Mouse (Mus musculus): Measurements from ENCODE around the gene 2210017I01Rik. TPM values are rescaled to one million over a fixed set of nuclear protein-coding genes. Genes with fewer than 3 reads are reported as not detected.

2210017I01Rik gene
- not detected in 2 replicates for polyA plus RNA-seq (2014; fragmentation: Nextera tagmentation; extraction: Ambion mirVana)

- ATAC-seq (ENCODE audit: insufficient read depth) (no peak), DNase-seq (no peak)
- no peaks in the 10 kb centered on the region for H3K27me3 ChIP-seq (ENCODE audit: insufficient read depth, low read length)
- H3K4me1 ChIP-seq (ENCODE audit: insufficient read depth): no peaks in the 10 kb centered on the region
- TF ChIP-seq CTCF (IDR thresholded peaks at IDR 0.05; ENCODE audit: low read depth): no peak
- no peaks in the 10 kb centered on the region for H3K36me3 ChIP-seq (ENCODE audit: insufficient read depth)
- H3K9ac ChIP-seq: no peak within 1 kb of the TSS
- H3K27ac ChIP-seq (ENCODE audit: low read depth): no peak within 1 kb of the TSS
- H3K4me2 ChIP-seq: no peak within 1 kb of the TSS
- no peaks in the 10 kb centered on the region for H3K9me3 ChIP-seq (ENCODE audit: low read depth, low read length)
- no peak within 1 kb of the TSS for H3K4me3 ChIP-seq (ENCODE audit: low read depth, low read length)
Observed at GRCm38 (mm10) chr3:92607392-92607791, at the start of gene 2210017I01Rik. 2210017I01Rik (minus strand) TSS chr3:92607492.

DNA sequence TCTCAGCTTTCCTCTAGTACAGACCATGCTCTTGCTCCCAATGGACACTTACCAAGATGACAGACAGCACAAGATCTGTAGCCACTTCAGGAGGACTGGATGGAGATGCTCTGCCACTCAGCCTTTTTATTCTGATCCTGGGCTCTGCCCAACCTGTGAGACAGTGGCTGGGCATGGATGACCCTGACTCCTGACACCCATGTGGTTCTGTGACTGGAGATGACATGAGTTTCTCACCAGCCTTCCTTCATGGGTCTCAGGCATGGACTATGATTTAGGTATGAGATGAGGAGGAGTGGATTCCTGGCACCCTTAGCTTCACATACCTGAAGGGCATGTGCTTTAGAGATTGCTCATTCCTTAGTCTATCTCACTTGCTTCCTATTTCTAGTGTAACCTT, 49.5 kb upstream of the 2210017I01Rik start, which contains the start of gene Lce1b:
Lce1b (minus strand) TSS at position 101 of the 400 bp plus-strand sequence.
- Histone ChIP-seq H3K27me3 (ENCODE audit: insufficient read depth, low read length) (no peaks in the 10 kb centered on the region), H3K9ac (no peak within 1 kb of the TSS), H3K4me3 (ENCODE audit: low read depth, low read length) (no peak within 1 kb of the TSS), H3K4me2 (no peak within 1 kb of the TSS), H3K9me3 (ENCODE audit: low read depth, low read length) (no peaks in the 10 kb centered on the region), H3K27ac (ENCODE audit: low read depth) (no peak within 1 kb of the TSS), H3K4me1 (ENCODE audit: insufficient read depth) (no peaks in the 10 kb centered on the region), H3K36me3 (ENCODE audit: insufficient read depth) (no peaks in the 10 kb centered on the region)
- TF ChIP-seq CTCF (IDR thresholded peaks at IDR 0.05; ENCODE audit: low read depth): no peak
- DNase-seq: no peak
- no peak for ATAC-seq (ENCODE audit: insufficient read depth)

- WGBS: 93% methylated on average over 1 of the region's 1 CpGs
- H3K27me3 ChIP-seq (ENCODE audit: insufficient read depth, low read length): no peaks in the 10 kb centered on the region
- TF ChIP-seq CTCF (IDR thresholded peaks at IDR 0.05; ENCODE audit: low read depth): no peak
- no peak for ATAC-seq (ENCODE audit: insufficient read depth)
- H3K9ac ChIP-seq: no peak within 1 kb of the TSS
- H3K36me3 ChIP-seq (ENCODE audit: insufficient read depth): no peaks in the 10 kb centered on the region
- H3K4me1 ChIP-seq (ENCODE audit: insufficient read depth): no peaks in the 10 kb centered on the region
- H3K4me2 ChIP-seq: no peak within 1 kb of the TSS
- H3K9me3 ChIP-seq (ENCODE audit: low read depth, low read length): no peaks in the 10 kb centered on the region
- DNase-seq: no peak
- no peak within 1 kb of the TSS for H3K4me3 ChIP-seq (ENCODE audit: low read depth, low read length)
- no peak within 1 kb of the TSS for H3K27ac ChIP-seq (ENCODE audit: low read depth)
Observed at GRCm38 (mm10) chr3:92648207-92648606, 40.9 kb upstream of the 2210017I01Rik start, which contains the start of gene Lce1a1. Lce1a1 (minus strand) TSS chr3:92648307.

- ATAC-seq (ENCODE audit: insufficient read depth): no peak
- Histone ChIP-seq H3K4me1 (ENCODE audit: insufficient read depth) (no peaks in the 10 kb centered on the region), H3K4me2 (no peak overlapping the region), H3K9ac (no peak overlapping the region), H3K27ac (ENCODE audit: low read depth) (no peak overlapping the region), H3K27me3 (ENCODE audit: insufficient read depth, low read length) (no peaks in the 10 kb centered on the region), H3K36me3 (ENCODE audit: insufficient read depth) (no peaks in the 10 kb centered on the region), H3K4me3 (ENCODE audit: low read depth, low read length) (no peak overlapping the region), H3K9me3 (ENCODE audit: low read depth, low read length) (no peaks in the 10 kb centered on the region)
- DNase-seq: no peak
- 91% methylated on average over 15 of the region's 15 CpGs for WGBS
- TF ChIP-seq CTCF (IDR thresholded peaks at IDR 0.05; ENCODE audit: low read depth): no peak
Observed at GRCm38 (mm10) chr3:92639854-92640253, 32.6 kb upstream of the 2210017I01Rik start.

- ATAC-seq (ENCODE audit: insufficient read depth): no peak
- H3K9ac ChIP-seq: no peak overlapping the region
- no peaks in the 10 kb centered on the region for H3K27me3 ChIP-seq (ENCODE audit: insufficient read depth, low read length)
Observed at GRCm38 (mm10) chr3:92638653-92638991, 31.3 kb upstream of the 2210017I01Rik start.

DNA sequence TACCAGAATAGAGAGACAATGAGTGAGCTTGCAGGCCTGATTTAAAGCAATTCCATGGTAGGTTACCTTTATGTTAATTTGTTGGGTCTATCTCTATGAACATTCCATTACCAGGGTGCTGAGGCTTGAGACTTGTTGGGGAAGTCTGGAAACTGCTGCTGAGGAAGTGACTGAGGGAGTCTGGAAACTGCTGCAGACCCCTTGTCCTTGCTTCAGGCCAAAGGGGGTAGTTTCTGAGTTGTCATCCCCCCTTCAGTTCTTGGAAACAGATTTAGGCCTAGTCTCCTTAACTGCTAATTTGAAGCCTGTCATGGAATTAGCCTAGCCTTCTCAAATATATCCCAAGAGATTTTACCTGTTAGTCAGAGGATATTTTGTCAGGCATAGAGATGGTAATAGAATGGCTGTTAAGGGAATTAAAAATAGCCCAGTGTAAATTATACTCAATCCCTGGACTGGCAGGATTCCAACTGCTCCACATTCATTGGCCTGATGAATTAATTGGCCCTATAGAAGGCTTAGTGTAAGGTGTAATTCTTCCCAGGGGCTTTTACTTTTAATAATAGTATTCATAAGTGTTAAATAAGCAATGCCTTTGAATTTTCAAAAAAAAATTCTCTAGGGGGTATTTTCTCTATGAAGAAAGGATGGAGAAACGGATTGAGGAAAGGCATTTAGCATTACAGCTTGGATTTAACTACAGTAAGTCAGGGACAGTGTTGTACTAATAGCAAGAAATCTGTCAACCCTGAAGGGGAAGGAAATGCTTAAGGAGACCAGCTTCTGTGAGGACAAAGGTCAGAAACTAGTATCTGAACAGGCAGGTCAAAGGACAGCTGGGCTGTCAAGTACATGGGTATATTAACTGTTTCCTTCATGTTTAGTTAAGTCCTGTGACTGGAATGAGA, 30.7 kb upstream of the 2210017I01Rik start:
- no peaks in the 10 kb centered on the region for H3K4me1 ChIP-seq (ENCODE audit: insufficient read depth)
- WGBS: 56% methylated on average over 1 of the region's 1 CpGs
- no peak overlapping the region for H3K27ac ChIP-seq (ENCODE audit: low read depth)
- no peak for DNase-seq
- H3K36me3 ChIP-seq (ENCODE audit: insufficient read depth): no peaks in the 10 kb centered on the region
- no peak for ATAC-seq (ENCODE audit: insufficient read depth)
- no peaks in the 10 kb centered on the region for H3K27me3 ChIP-seq (ENCODE audit: insufficient read depth, low read length)
- no peak overlapping the region for H3K9ac ChIP-seq
- H3K4me3 ChIP-seq (ENCODE audit: low read depth, low read length): no peak overlapping the region
- no peaks in the 10 kb centered on the region for H3K9me3 ChIP-seq (ENCODE audit: low read depth, low read length)
- no peak for TF ChIP-seq CTCF (IDR thresholded peaks at IDR 0.05; ENCODE audit: low read depth)
- H3K4me2 ChIP-seq: no peak overlapping the region

More at GRCm38 (mm10) chr3:92638653-92638991, 31.3 kb upstream of the 2210017I01Rik start:
- H3K27ac ChIP-seq (ENCODE audit: low read depth): no peak overlapping the region
- no peak overlapping the region for H3K4me2 ChIP-seq
- 65% methylated on average over 3 of the region's 3 CpGs for WGBS
- no peak for DNase-seq
- H3K4me1 ChIP-seq (ENCODE audit: insufficient read depth): no peaks in the 10 kb centered on the region
- no peak for TF ChIP-seq CTCF (IDR thresholded peaks at IDR 0.05; ENCODE audit: low read depth)
- no peak overlapping the region for H3K4me3 ChIP-seq (ENCODE audit: low read depth, low read length)
- no peaks in the 10 kb centered on the region for H3K36me3 ChIP-seq (ENCODE audit: insufficient read depth)
- H3K9me3 ChIP-seq (ENCODE audit: low read depth, low read length): no peaks in the 10 kb centered on the region

DNA sequence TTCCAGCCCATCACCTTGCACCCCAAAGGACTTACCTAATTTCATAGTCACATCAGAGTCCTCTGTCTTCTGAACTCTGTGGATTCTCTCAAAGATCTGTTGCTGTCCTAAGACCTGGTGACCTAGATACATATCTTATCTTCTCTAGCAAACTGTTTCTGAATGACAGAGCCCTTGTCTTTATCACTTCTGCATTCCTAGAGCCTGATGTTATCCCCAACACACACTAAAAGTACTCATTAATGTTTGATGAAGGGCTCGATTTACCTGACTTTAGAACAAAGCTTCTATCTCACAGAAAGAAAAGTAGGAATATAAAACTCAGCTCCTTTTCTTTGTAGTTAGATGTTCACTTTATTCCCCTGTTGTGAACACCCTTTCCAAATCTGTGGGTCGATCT, 14.3 kb upstream of the 2210017I01Rik start, which contains the start of gene Lce6a:
Lce6a (minus strand) TSS at position 101 of the 400 bp plus-strand sequence.
- no peaks in the 10 kb centered on the region for H3K9me3 ChIP-seq (ENCODE audit: low read depth, low read length)
- no peak within 1 kb of the TSS for H3K27ac ChIP-seq (ENCODE audit: low read depth)
- DNase-seq: no peak
- no peak within 1 kb of the TSS for H3K9ac ChIP-seq
- no peak within 1 kb of the TSS for H3K4me3 ChIP-seq (ENCODE audit: low read depth, low read length)
- ATAC-seq (ENCODE audit: insufficient read depth): no peak
- no peak for TF ChIP-seq CTCF (IDR thresholded peaks at IDR 0.05; ENCODE audit: low read depth)
- WGBS: 47% methylated on average over 2 of the region's 2 CpGs
- H3K4me1 ChIP-seq (ENCODE audit: insufficient read depth): no peaks in the 10 kb centered on the region
- H3K4me2 ChIP-seq: no peak within 1 kb of the TSS
- no peaks in the 10 kb centered on the region for H3K36me3 ChIP-seq (ENCODE audit: insufficient read depth)
- H3K27me3 ChIP-seq (ENCODE audit: insufficient read depth, low read length): no peaks in the 10 kb centered on the region
